Mouse (Mus musculus): ENCODE data around the gene Xaf1. TPM values are rescaled to one million over a fixed set of nuclear protein-coding genes. Genes with fewer than 3 reads are reported as not detected.

Gene Xaf1
- polyA plus RNA-seq, 1 experiment from 2014 or later = 5.7 TPM

Other genes with a start within 250 kb of the Xaf1 start
- 0.10 and 0.12 TPM in 2 replicates for gene Pitpnm3, start 165.9 kb upstream of the Xaf1 start, polyA plus RNA-seq (2015; fragmentation: Nextera tagmentation; extraction: Ambion mirVana)
- gene Gm43951, start 94.8 kb upstream of the Xaf1 start, polyA plus RNA-seq (2015; fragmentation: Nextera tagmentation; extraction: Ambion mirVana) = 0.16 and 0.17 TPM in 2 replicates
- gene 4933427D14Rik, start 94.2 kb upstream of the Xaf1 start, polyA plus RNA-seq (2015; fragmentation: Nextera tagmentation; extraction: Ambion mirVana) = 7.7 and 7.8 TPM in 2 replicates
- gene Txndc17, start 94.1 kb upstream of the Xaf1 start, polyA plus RNA-seq (2015; fragmentation: Nextera tagmentation; extraction: Ambion mirVana) = 137 and 155 TPM in 2 replicates
- gene Med31, start 86.0 kb upstream of the Xaf1 start, polyA plus RNA-seq (2015; fragmentation: Nextera tagmentation; extraction: Ambion mirVana) = 28.3 and 31.7 TPM in 2 replicates
- 0.11 and 0.12 TPM in 2 replicates for gene Slc13a5, start 34.4 kb upstream of the Xaf1 start, polyA plus RNA-seq (2015; fragmentation: Nextera tagmentation; extraction: Ambion mirVana)
- gene Fbxo39, start 12.8 kb downstream of the Xaf1 start, polyA plus RNA-seq (2015; fragmentation: Nextera tagmentation; extraction: Ambion mirVana) = not detected in 2 replicates
- 0.47 and 0.55 TPM in 2 replicates for gene Tekt1, start 60.8 kb downstream of the Xaf1 start, polyA plus RNA-seq (2015; fragmentation: Nextera tagmentation; extraction: Ambion mirVana)
- 145 and 160 TPM in 2 replicates for gene Smtnl2, start 110.1 kb downstream of the Xaf1 start, polyA plus RNA-seq (2015; fragmentation: Nextera tagmentation; extraction: Ambion mirVana)
- gene Ggt6, start 133.9 kb downstream of the Xaf1 start, polyA plus RNA-seq (2015; fragmentation: Nextera tagmentation; extraction: Ambion mirVana) = not detected in 2 replicates
- gene Mybbp1a, start 139.7 kb downstream of the Xaf1 start, polyA plus RNA-seq (2015; fragmentation: Nextera tagmentation; extraction: Ambion mirVana) = 82.3 and 88.2 TPM in 2 replicates
- 1.9 and 2.4 TPM in 2 replicates for gene Spns2, start 188.3 kb downstream of the Xaf1 start, polyA plus RNA-seq (2015; fragmentation: Nextera tagmentation; extraction: Ambion mirVana)
- gene Spns3, start 248.9 kb downstream of the Xaf1 start, polyA plus RNA-seq (2015; fragmentation: Nextera tagmentation; extraction: Ambion mirVana) = 0.10 and 0.13 TPM in 2 replicates